Mouse (Mus musculus) cerebellum, adult 9-11 months (tissue): ENCODE measurements around the gene Zdhhc7.

ENCODE experiments used
- DNase-seq: peaks from one replicate; pipeline ENCODE4 v3.0.0; 2022

The Zdhhc7 gene

GRCm38 (mm10) chr8:120066226-120066625, 35.1 kb downstream of the Zdhhc7 start:
- DNase-seq: no peak

- DNase-seq: no peak
These were observed 35.7 kb downstream of the Zdhhc7 start for GRCm38 (mm10) chr8:120065611-120066010.

- no peak for DNase-seq
These were observed 38.0 kb downstream of the Zdhhc7 start for GRCm38 (mm10) chr8:120063326-120063725.

GRCm38 (mm10) chr8:120062742-120063141, 38.5 kb downstream of the Zdhhc7 start:
- DNase-seq: peak; percentile 56

- no peak for DNase-seq
These were observed 44.2 kb downstream of the Zdhhc7 start for GRCm38 (mm10) chr8:120057078-120057477.

GRCm38 (mm10) chr8:120054833-120055232, 46.4 kb downstream of the Zdhhc7 start:
- DNase-seq: no peak

GRCm38 (mm10) chr8:120052318-120052717, 49.0 kb downstream of the Zdhhc7 start:
- no peak for DNase-seq

- no peak for DNase-seq
These were observed 49.4 kb downstream of the Zdhhc7 start for GRCm38 (mm10) chr8:120051908-120052307.

- DNase-seq: no peak
These were observed 50.3 kb downstream of the Zdhhc7 start for GRCm38 (mm10) chr8:120051006-120051405.

- peak; percentile 59 for DNase-seq
These were observed 50.9 kb downstream of the Zdhhc7 start for GRCm38 (mm10) chr8:120050376-120050775.

- DNase-seq: no peak
These were observed 51.3 kb downstream of the Zdhhc7 start for GRCm38 (mm10) chr8:120049949-120050348.

- peak; percentile 95 for DNase-seq
These were observed 54.8 kb downstream of the Zdhhc7 start for GRCm38 (mm10) chr8:120046258-120047020.

GRCm38 (mm10) chr8:120045471-120045870, 55.8 kb downstream of the Zdhhc7 start:
- DNase-seq: no peak

- no peak for DNase-seq
These were observed 56.4 kb downstream of the Zdhhc7 start for GRCm38 (mm10) chr8:120044907-120045306.

GRCm38 (mm10) chr8:120042542-120043312, 58.6 kb downstream of the Zdhhc7 start:
- no peak for DNase-seq

GRCm38 (mm10) chr8:120040861-120041260, 60.4 kb downstream of the Zdhhc7 start:
- DNase-seq: no peak

- no peak for DNase-seq
These were observed 61.9 kb downstream of the Zdhhc7 start for GRCm38 (mm10) chr8:120039313-120039919.

GRCm38 (mm10) chr8:120038741-120039140, 62.5 kb downstream of the Zdhhc7 start:
- DNase-seq: no peak

GRCm38 (mm10) chr8:120037611-120038010, 63.7 kb downstream of the Zdhhc7 start:
- DNase-seq: no peak

- peak; percentile 23 for DNase-seq
These were observed 64.1 kb downstream of the Zdhhc7 start for GRCm38 (mm10) chr8:120037199-120037598.

GRCm38 (mm10) chr8:120036578-120036977, 64.7 kb downstream of the Zdhhc7 start:
- no peak for DNase-seq

GRCm38 (mm10) chr8:120036111-120036510, 65.2 kb downstream of the Zdhhc7 start:
- no peak for DNase-seq

- no peak for DNase-seq
These were observed 66.8 kb downstream of the Zdhhc7 start for GRCm38 (mm10) chr8:120034471-120034870.
